Mouse (Mus musculus) liver, postnatal 0 days (tissue): ENCODE results near the gene Tesk1. TPM values are rescaled to one million over a fixed set of nuclear protein-coding genes. Genes with fewer than 3 reads are reported as not detected.
"Not testable (repeated sequence)": the region's sequence is repeated elsewhere in the genome, so short reads cannot be mapped to it uniquely, and the experiment has no call there.

ENCODE experiments used
- ATAC-seq: fragments of 200-750 bp; cut with Nextera tagmentation; 2 replicates; pipeline ENCODE4 v1.8.0; 2017; ENCODE audit warnings: mild to moderate bottlenecking, moderate library complexity
- DNase-seq: peaks from one replicate; pipeline ENCODE4 v3.0.0-alpha.2; 2016
- H3K27ac ChIP-seq: fragments of 300-500 bp; sonication (generic); 2 replicates; pipeline ENCODE4 v1.5.1; 2014; ENCODE audit warnings: antibody characterized with exemption, moderate library complexity, mild to moderate bottlenecking, low read depth
- H3K27me3 ChIP-seq: fragments of 300-500 bp; sonication (generic); 2 replicates; pipeline ENCODE4 v1.6.1; 2014; ENCODE audit warnings: low read length, control low read depth, mixed read lengths; ENCODE audit not compliant: insufficient read depth
- H3K36me3 ChIP-seq: fragments of 300-500 bp; sonication (generic); replicated peaks from 2 replicates; pipeline ENCODE4 v1.6.1; 2014; ENCODE audit warnings: mild to moderate bottlenecking, control low read depth, low read length, moderate library complexity, mixed read lengths; ENCODE audit not compliant: insufficient read depth
- H3K4me1 ChIP-seq: fragments of 300-500 bp; sonication (generic); 2 replicates; pipeline ENCODE4 v1.6.1; 2014; ENCODE audit warnings: antibody characterized with exemption, mild to moderate bottlenecking, control low read depth; ENCODE audit not compliant: insufficient read depth
- H3K4me2 ChIP-seq: fragments of 300-500 bp; sonication (generic); 2 replicates; pipeline ENCODE4 v1.6.1; 2014; ENCODE audit warnings: low read depth, mild to moderate bottlenecking, low read length, moderate library complexity, mixed read lengths
- H3K4me3 ChIP-seq: fragments of 300-500 bp; sonication (generic); 2 replicates; pipeline ENCODE4 v1.5.1; 2014; ENCODE audit warnings: low read depth, low read length
- H3K9ac ChIP-seq: fragments of 300-500 bp; sonication (generic); replicated peaks from 2 replicates; pipeline ENCODE4 v1.6.1; 2014; ENCODE audit warnings: mild to moderate bottlenecking, moderate library complexity
- H3K9me3 ChIP-seq: fragments of 300-500 bp; sonication (generic); 2 replicates; pipeline ENCODE4 v1.6.1; 2016; ENCODE audit warnings: mild to moderate bottlenecking, control low read depth, low read length, mixed read lengths
- CTCF ChIP-seq: sonication (generic); IDR thresholded peaks from 2 replicates; pipeline ENCODE4 v1.5.1; 2016; ENCODE audit warnings: antibody characterized with exemption, low read depth
- EP300 ChIP-seq: IDR thresholded peaks from 2 replicates; pipeline ENCODE4 v1.6.1; 2016; ENCODE audit warnings: antibody characterized with exemption, low read depth, mild to moderate bottlenecking
- WGBS: fragments of 180-500 bp; shearing (Covaris S2); extraction: QIAGEN DNeasy Blood & Tissue Kit; methylation state at CpG from one replicate; pipeline ENCODE4 v1.1.7; 2014; ENCODE audit not compliant: insufficient replicate concordance; 5-methylcytosine and 5-hydroxymethylcytosine counted together
- polyA plus RNA-seq: library from polyadenylated mRNA; unstranded; fragments of >200 nt; fragmentation: Nextera tagmentation; extraction: Ambion mirVana; gene quantifications from 2 replicates; pipeline ENCODE4 v1.2.1, GENCODE M21; 2015

Tesk1 gene
- polyA plus RNA-seq, 1 experiment from 2014 or later: 1.2 TPM

DNA sequence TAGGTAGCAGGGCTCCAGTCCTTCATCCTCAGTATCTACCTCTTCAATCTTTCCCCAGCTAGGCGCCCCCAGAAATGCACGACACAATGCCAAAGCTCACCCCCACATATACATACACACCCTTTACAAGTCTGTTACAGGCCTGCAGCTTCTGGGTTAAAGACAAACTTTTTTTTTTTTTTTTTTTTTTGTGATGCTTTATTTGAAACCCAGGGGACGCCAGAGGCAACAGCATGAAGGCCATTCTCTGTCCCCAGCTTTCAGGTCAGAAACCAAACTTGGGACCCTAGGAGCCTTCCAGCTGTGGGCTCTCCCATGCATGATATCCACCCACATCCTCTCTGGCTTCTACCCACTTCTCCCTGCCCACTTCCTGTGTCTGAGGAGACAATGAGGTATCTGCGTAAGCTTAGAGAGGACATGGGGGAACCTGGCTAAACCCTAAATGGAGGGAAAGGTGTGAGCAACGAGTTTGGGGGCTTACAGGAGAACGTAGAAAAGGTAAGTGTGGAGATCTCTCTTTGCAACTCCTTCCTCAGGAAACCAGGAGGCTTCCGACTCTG lies 40.2 kb downstream of the Tesk1 start:
- no peaks in the 10 kb centered on the region for H3K36me3 ChIP-seq
- H3K27me3 ChIP-seq: no peaks in the 10 kb centered on the region
- H3K9me3 ChIP-seq: no peaks in the 10 kb centered on the region
- 40% methylated on average over 7 of the region's 7 CpGs for WGBS
- H3K4me2 ChIP-seq: no peak overlapping the region; the same call in 1 of the 2 replicates
- peaks cover 10% of the 10 kb centered on the region for H3K4me1 ChIP-seq
- no peak overlapping the region for H3K9ac ChIP-seq
- peak overlapping the region; percentile 41; the same call in 1 of the 2 replicates for H3K27ac ChIP-seq
- DNase-seq: no peak
- no peak overlapping the region for H3K4me3 ChIP-seq
- ATAC-seq: no peak
- TF ChIP-seq CTCF: no peak
- TF ChIP-seq EP300: no peak

DNA sequence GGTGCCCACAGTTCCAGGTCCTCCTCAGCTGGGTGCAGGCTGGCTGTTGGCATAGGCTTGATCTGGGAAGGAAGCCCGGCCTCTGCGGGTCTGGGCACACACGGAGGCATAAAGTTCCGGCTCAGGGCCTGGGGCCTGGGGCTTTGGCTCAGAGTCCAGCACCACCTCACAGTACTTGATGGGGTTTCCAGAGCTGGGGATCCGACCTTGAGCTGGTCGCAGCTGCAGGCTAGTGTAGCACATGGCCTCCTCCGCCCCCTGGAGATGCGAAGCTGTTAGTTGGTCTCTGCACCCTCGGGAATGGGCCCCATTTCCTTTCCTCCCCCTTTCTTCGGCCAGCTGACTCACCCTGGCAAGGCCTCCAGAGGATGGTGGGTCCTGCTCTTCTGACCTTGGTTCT lies 40.9 kb downstream of the Tesk1 start:
- Histone ChIP-seq H3K9me3 (no peaks in the 10 kb centered on the region), H3K4me3 (no peak overlapping the region), H3K27ac (peak overlapping the region; percentile 41; the same call in 1 of the 2 replicates), H3K36me3 (no peaks in the 10 kb centered on the region), H3K9ac (no peak overlapping the region), H3K27me3 (no peaks in the 10 kb centered on the region), H3K4me2 (no peak overlapping the region; the same call in 1 of the 2 replicates), H3K4me1 (peaks cover 10% of the 10 kb centered on the region)
- 53% methylated on average over 10 of the region's 10 CpGs for WGBS
- ATAC-seq (no peak), DNase-seq (no peak)
- TF ChIP-seq CTCF: no peak
- TF ChIP-seq EP300: no peak

DNA sequence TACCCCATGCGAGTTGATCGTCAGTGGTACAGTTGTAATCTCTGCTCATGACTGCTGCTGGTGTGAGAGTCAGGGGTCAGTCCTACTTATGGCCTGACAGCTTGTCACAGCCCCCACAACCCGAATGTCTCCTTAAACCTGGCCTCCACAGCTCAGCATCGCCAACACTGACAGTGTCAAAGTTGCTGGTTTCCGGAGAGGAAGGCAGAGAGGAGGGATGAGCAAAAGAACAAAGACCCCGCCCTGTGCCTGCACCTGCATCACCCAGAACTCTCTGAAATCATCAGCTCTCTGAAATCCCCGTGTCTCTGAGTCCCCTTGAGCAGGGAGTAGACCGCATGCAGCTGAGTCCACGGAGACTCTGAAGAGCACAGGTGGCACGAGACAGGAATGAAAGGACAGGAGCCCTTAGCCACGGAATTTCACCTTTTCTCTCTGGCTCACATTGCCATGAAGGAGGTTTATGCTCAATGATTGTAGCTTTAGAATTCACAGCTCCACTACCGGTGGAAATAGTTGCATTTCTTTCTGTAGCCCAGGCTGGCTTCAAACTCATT lies 41.9 kb downstream of the Tesk1 start, which contains the start of gene Sit1:
Sit1 (minus strand) TSS at position 200 of the 557 bp plus-strand sequence.
- Histone ChIP-seq H3K9ac (no peak within 1 kb of the TSS), H3K4me2 (peak within 1 kb of the TSS; percentile 26), H3K4me3 (no peak within 1 kb of the TSS), H3K27me3 (no peaks in the 10 kb centered on the region), H3K9me3 (no peaks in the 10 kb centered on the region), H3K4me1 (peaks cover 3% of the 10 kb centered on the region), H3K36me3 (no peaks in the 10 kb centered on the region), H3K27ac (peak within 1 kb of the TSS; percentile 41; the same call in 1 of the 2 replicates)
- ATAC-seq (no peak), DNase-seq (no peak)
- 59% methylated on average over 12 of the region's 12 CpGs for WGBS
- no peak for TF ChIP-seq CTCF
- TF ChIP-seq EP300: no peak

DNA sequence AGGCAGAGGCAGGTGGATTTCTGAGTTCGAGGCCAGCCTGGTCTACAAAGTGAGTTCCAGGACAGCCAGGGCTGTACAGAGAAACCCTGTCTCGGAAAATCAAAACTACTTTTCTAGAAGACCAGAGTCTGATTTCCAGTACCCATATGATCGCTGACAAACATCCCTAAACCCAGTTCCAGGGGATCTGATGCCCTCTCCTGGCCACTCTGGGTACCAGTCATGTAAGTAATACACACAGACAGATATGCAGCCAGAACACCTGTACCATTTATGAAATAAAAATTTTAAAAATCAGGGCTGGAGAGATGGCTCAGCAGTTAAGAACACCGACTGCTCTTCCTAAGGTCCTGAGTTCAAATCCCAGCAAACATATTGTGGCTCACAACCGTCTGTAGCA lies 43.9 kb downstream of the Tesk1 start:
- not testable (repeated sequence) for H3K4me2 ChIP-seq, ATAC-seq, H3K9me3 ChIP-seq, H3K4me1 ChIP-seq, H3K27ac ChIP-seq, H3K36me3 ChIP-seq, H3K27me3 ChIP-seq, H3K4me3 ChIP-seq, H3K9ac ChIP-seq, DNase-seq
- 86% methylated on average over 5 of the region's 5 CpGs for WGBS
- peak; percentile 42 for TF ChIP-seq CTCF

DNA sequence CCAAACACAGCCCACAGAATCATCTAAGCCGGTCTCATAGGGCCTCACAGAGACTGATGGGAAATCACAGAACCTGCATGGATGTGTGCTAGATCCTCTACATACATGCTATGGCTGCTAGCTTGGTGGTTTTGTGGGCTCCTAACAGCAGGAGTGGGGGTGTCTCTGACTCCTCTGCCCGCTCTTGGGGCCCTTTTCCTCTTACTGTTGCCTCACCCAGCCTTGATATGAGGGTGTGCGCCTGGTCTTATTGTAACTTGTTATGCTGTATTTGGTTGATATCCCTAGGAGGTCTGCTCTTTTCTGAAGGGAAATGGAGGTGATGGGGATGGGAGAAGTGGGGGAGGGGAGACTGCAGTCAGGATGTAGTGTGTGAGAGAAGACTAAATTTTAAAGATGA lies 47.9 kb downstream of the Tesk1 start:
- 88% methylated on average over 3 of the region's 3 CpGs for WGBS
- Histone ChIP-seq H3K27ac (no peak overlapping the region), H3K27me3 (no peaks in the 10 kb centered on the region), H3K4me3 (no peak overlapping the region), H3K4me1 (peaks cover 10% of the 10 kb centered on the region), H3K36me3 (no peaks in the 10 kb centered on the region), H3K4me2 (no peak overlapping the region), H3K9ac (no peak overlapping the region), H3K9me3 (no peaks in the 10 kb centered on the region)
- no peak for ATAC-seq
- no peak for DNase-seq
- no peak for TF ChIP-seq EP300
- TF ChIP-seq CTCF: no peak

DNA sequence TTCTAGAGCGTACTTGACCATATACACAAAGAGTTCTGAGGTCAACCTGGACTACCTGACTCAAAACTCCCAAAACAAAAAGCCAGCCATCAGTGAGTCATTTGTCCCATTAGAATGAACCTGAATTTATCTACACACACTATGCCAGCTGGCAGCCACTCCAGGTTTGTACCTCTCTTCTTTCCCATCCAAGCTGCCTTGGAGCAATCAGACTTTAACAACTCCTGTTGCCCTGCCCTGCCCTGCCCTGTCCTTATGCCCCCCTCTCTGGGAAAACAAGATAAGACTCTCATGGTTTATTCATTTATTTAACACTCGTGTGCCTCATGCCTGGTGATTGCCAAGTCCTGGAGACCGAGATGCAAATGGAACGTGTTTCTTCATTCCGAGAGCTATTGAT lies 49.1 kb downstream of the Tesk1 start:
- Histone ChIP-seq H3K4me3 (no peak overlapping the region), H3K4me1 (peaks cover 12% of the 10 kb centered on the region), H3K9me3 (no peaks in the 10 kb centered on the region), H3K27me3 (no peaks in the 10 kb centered on the region), H3K9ac (no peak overlapping the region), H3K36me3 (peaks cover 10% of the 10 kb centered on the region), H3K27ac (no peak overlapping the region), H3K4me2 (no peak overlapping the region)
- DNase-seq (no peak), ATAC-seq (peak; percentile 12)
- TF ChIP-seq EP300 (peak; percentile 50; the same call in 1 of the 2 replicates), CTCF (no peak)
- 55% methylated on average over 5 of the region's 5 CpGs for WGBS
